Mouse (Mus musculus): ENCODE measurements around the gene Nck2. TPM values are rescaled to one million over a fixed set of nuclear protein-coding genes. Genes with fewer than 3 reads are reported as not detected.

The Nck2 gene
- polyA plus RNA-seq, 1 experiment = not detected

GRCm38 (mm10) chr1:43471180-43472045 lies 27.0 kb downstream of the Nck2 start:
- peaks cover 37% of the 10 kb centered on the region for H3K4me1 ChIP-seq (ENCODE audit: control insufficient read depth, insufficient read depth, low read length)
- TF ChIP-seq POLR2A (IDR thresholded peaks at IDR 0.05; ENCODE audit: insufficient read depth, low read depth, low read length) (no peak), CTCF (IDR thresholded peaks at IDR 0.05; ENCODE audit: insufficient read depth, low read depth, low read length) (no peak)
- H3K4me3 ChIP-seq (ENCODE audit: insufficient read depth, low read depth, low read length) = no peak overlapping the region
- WGBS = 85% methylated on average over 4 of the region's 4 CpGs
- H3K27ac ChIP-seq (ENCODE audit: insufficient read depth, low read depth, low read length) = no peak overlapping the region

DNA sequence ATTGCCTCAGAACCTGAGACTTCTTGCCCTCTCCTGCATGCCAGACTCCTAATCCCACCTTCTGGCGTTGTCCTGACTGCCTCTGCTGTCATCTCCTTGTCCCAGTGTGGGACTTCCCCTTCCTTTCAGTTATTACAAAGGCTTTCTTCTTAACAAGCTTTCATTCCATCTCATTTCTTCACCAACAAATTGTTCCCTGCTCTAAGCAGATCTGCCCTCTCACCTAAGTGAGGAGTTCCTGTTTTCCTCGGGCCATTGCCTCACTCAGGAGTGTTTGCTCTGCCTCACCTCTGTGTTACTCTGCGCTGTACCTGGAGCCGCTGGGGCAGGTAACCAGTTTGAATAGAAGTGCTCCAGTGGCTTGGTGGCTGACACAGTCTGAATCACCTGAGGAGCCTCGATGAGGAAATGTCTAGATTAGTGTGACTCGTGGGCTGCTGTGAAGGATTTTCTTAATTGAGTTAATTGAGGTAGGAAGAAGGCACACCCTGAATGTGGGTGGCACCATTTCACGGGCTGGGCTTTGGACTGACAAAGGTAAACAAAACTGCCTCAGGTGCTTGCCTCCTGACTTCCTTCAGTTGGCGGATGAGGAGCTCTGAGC lies 27.8 kb downstream of the Nck2 start:
- TF ChIP-seq CTCF (IDR thresholded peaks at IDR 0.05; ENCODE audit: insufficient read depth, low read depth, low read length) (no peak), POLR2A (IDR thresholded peaks at IDR 0.05; ENCODE audit: insufficient read depth, low read depth, low read length) (no peak)
- 75% methylated on average over 8 of the region's 8 CpGs for WGBS

GRCm38 (mm10) chr1:43473734-43474534 lies 29.6 kb downstream of the Nck2 start:
- WGBS = 66% methylated on average over 5 of the region's 5 CpGs
- Histone ChIP-seq H3K4me1 (ENCODE audit: control insufficient read depth, insufficient read depth, low read length) (peaks cover 21% of the 10 kb centered on the region), H3K27ac (ENCODE audit: insufficient read depth, low read depth, low read length) (no peak overlapping the region), H3K4me3 (ENCODE audit: insufficient read depth, low read depth, low read length) (no peak overlapping the region)
- TF ChIP-seq POLR2A (IDR thresholded peaks at IDR 0.05; ENCODE audit: insufficient read depth, low read depth, low read length) = no peak

More for the DNA sequence above, 27.8 kb downstream of the Nck2 start:
- no peak overlapping the region for H3K4me3 ChIP-seq (ENCODE audit: insufficient read depth, low read depth, low read length)
- H3K4me1 ChIP-seq (ENCODE audit: control insufficient read depth, insufficient read depth, low read length) = peaks cover 33% of the 10 kb centered on the region
- H3K27ac ChIP-seq (ENCODE audit: insufficient read depth, low read depth, low read length) = no peak overlapping the region

- no peak for TF ChIP-seq CTCF (IDR thresholded peaks at IDR 0.05; ENCODE audit: insufficient read depth, low read depth, low read length)
- no peak for TF ChIP-seq POLR2A (IDR thresholded peaks at IDR 0.05; ENCODE audit: insufficient read depth, low read depth, low read length)
- Histone ChIP-seq H3K27ac (ENCODE audit: insufficient read depth, low read depth, low read length) (0 out of 2 replicates have a peak overlapping the region, but pooled peaks have one; percentile 3), H3K4me3 (ENCODE audit: insufficient read depth, low read depth, low read length) (no peak overlapping the region), H3K4me1 (ENCODE audit: control insufficient read depth, insufficient read depth, low read length) (peaks cover 18% of the 10 kb centered on the region)
- 59% methylated on average over 6 of the region's 6 CpGs for WGBS
These were observed 30.4 kb downstream of the Nck2 start for GRCm38 (mm10) chr1:43474535-43475409.

DNA sequence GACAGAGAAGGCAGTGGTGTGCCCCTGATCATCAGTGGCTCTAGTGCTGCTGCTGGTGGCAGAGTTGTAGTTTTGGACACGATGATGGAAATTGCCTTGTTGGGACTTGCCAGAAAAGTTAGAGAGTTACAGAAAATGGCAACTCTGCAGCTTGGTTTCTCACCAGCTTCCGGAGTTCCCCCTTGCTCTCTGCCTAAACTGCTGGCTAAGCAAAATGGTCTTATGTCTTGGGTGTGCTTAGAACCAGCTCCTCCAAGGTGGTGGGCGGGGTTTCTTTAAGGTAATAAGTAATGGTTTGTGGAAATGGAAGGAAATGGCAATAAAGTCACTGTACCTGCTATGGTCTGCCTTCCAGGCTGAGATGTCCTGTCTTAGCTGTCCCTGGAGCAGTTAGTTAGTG lies 33.6 kb downstream of the Nck2 start:
- TF ChIP-seq POLR2A (IDR thresholded peaks at IDR 0.05; ENCODE audit: insufficient read depth, low read depth, low read length) = no peak
- TF ChIP-seq CTCF (IDR thresholded peaks at IDR 0.05; ENCODE audit: insufficient read depth, low read depth, low read length) = no peak
- whole genome bisulfite sequencing = 92% methylated on average over 3 of the region's 3 CpGs
- Histone ChIP-seq H3K27ac (ENCODE audit: insufficient read depth, low read depth, low read length) (no peak overlapping the region), H3K4me1 (ENCODE audit: control insufficient read depth, insufficient read depth, low read length) (peaks cover 15% of the 10 kb centered on the region), H3K4me3 (ENCODE audit: insufficient read depth, low read depth, low read length) (no peak overlapping the region)

DNA sequence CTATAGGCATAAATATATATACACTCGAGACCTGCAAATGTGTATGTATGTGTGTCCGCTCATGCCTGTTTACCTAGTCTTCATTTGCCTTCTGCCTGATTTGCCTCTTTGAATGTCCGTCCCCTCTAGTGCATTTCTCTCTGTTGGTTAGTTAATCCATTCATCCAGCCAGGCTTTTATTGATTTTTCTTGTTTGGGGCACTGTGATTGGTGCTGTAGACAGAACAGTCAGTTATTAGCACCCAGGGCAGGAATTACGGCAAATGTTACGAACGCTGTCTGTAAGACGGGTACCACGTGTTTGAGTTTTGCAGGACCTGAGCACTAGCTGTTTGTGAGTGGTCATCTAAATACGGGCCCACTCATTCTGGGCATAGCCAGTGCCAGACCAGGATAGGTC lies 40.8 kb downstream of the Nck2 start:
- WGBS = 81% methylated on average over 9 of the region's 9 CpGs
- Histone ChIP-seq H3K4me3 (ENCODE audit: insufficient read depth, low read depth, low read length) (no peak overlapping the region), H3K27ac (ENCODE audit: insufficient read depth, low read depth, low read length) (no peak overlapping the region), H3K4me1 (ENCODE audit: control insufficient read depth, insufficient read depth, low read length) (peaks cover 4% of the 10 kb centered on the region; the same call in 1 of the 2 replicates)
- TF ChIP-seq CTCF (IDR thresholded peaks at IDR 0.05; ENCODE audit: insufficient read depth, low read depth, low read length) = no peak

DNA sequence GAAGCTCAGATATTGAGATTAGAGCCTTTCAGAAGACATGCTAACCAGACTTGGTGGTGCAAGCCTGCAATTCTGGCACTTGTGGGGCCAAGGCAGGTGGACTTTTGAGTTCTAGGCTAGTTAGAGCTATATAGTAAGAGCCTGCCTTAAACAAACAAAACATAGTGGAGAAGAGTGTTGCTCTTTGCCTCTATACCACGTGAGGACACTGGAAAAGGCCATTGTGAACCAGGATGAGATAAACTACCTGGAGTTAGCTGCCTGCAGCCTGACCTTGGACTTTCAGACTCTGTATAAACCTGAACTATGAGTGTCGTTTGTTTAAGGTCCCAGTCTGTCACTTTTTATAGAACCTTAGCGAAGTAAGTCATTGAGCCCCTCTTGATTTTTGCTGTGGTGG lies 42.1 kb downstream of the Nck2 start:
- no peak overlapping the region for H3K27ac ChIP-seq (ENCODE audit: insufficient read depth, low read depth, low read length)
- H3K4me1 ChIP-seq (ENCODE audit: control insufficient read depth, insufficient read depth, low read length) = peaks cover 4% of the 10 kb centered on the region; the same call in 1 of the 2 replicates
- H3K4me3 ChIP-seq (ENCODE audit: insufficient read depth, low read depth, low read length) = no peak overlapping the region
- TF ChIP-seq CTCF (IDR thresholded peaks at IDR 0.05; ENCODE audit: insufficient read depth, low read depth, low read length) (no peak), POLR2A (IDR thresholded peaks at IDR 0.05; ENCODE audit: insufficient read depth, low read depth, low read length) (no peak)
- WGBS = 94% methylated on average over 3 of the region's 3 CpGs

DNA sequence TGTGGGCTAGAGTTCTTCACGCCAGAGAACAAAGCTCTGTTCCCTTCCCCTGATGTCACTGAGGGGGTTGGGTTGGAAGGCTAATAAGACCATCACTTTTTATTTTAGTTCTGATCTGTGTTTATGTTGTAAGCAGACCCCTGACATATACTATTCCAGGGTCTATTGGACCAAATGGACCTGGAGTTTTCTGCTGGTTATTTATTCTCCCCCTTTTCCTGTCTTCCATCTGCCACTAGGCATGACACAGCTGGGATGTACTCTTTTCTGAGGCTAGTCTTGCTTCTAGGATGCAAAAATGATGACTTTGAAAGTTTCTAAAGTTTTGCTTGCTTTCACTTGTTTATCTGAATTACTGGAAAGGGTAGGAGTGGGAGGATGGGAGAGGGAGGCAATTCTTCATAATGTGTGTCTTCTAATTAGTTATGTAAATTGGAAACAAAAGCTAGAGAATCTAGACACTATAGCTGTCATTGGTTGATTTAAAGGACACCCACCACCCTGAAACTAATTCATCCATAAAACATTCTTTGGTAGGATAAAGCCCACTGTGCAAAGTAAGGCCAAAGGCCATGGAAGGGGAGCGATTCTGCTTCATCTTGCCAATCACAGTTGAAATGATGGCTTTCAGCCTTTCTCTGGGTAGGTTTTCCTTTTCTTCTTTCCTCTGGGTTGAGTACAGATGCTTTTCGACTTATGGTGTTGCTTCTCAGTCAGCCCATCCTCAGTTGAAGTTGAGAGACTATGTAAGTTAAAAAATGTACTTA lies 42.8 kb downstream of the Nck2 start:
- Histone ChIP-seq H3K4me3 (ENCODE audit: insufficient read depth, low read depth, low read length) (no peak overlapping the region), H3K27ac (ENCODE audit: insufficient read depth, low read depth, low read length) (no peak overlapping the region), H3K4me1 (ENCODE audit: control insufficient read depth, insufficient read depth, low read length) (peaks cover 6% of the 10 kb centered on the region)
- TF ChIP-seq CTCF (IDR thresholded peaks at IDR 0.05; ENCODE audit: insufficient read depth, low read depth, low read length) (no peak), POLR2A (IDR thresholded peaks at IDR 0.05; ENCODE audit: insufficient read depth, low read depth, low read length) (no peak)
- 83% methylated on average over 3 of the region's 3 CpGs for WGBS
